Mouse (Mus musculus): ENCODE measurements around the gene Cct7. TPM values are rescaled to one million over a fixed set of nuclear protein-coding genes. Genes with fewer than 3 reads are reported as not detected.

Gene Cct7
- 43.7 and 53.9 TPM in 2 replicates for polyA plus RNA-seq (2012; rRNA removed; ENCODE audit: low replicate concordance)

GRCm38 (mm10) chr6:85450697-85451663 lies at the start of gene Cct7:
Cct7 (plus strand) TSS chr6:85451514.

GRCm38 (mm10) chr6:85423836-85424379 lies 27.4 kb upstream of the Cct7 start, which contains the start of gene Noto:
Noto (plus strand) TSS chr6:85423886.

GRCm38 (mm10) chr6:85431842-85432431 lies 19.4 kb upstream of the Cct7 start, which contains the start of gene Smyd5:
Smyd5 (plus strand) TSS chr6:85431989.

GRCm38 (mm10) chr6:85451664-85452410 lies 523 bp downstream of the Cct7 start, which contains the start of gene Pradc1:
Pradc1 (minus strand) TSS chr6:85451970.

DNA sequence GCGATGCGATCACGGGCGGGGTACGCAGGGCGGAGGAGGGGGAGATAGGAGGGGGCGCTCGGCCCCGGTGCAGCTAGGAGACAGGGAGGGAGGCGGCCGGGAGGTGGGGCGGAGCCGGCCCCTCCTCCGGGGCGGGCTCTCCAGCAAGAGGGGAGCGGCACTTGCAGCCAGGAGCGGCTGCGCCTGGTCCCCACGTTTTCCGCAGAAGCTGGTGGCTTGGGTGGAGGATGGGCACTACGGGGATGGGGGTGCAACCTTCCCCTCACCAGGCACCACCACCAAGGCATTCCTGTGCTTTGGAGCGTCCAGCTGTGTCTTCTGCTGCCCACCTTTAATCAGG lies 51.6 kb downstream of the Cct7 start, which contains the start of gene Fbxo41:
Gene Fbxo41 (minus strand): TSS at position 84 of the 340 bp plus-strand sequence.

DNA sequence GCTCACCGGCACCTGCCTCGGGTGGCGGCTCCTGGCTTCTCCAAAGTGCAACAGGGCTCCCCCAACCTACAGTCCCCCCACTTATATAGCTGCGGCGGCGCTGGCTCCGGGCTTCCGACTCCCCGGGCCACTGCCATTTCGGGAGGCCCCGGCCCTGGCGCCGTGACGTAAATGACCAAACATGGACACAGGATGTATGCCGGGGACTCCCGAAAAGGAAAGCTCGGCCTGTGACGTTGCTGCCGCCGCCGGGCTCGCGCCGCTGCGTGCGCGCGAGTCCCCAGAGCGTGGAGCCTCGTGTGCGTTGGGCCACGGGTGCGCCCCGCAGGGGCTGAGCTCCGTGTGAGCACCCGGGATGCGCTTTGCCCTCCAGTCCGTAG lies 62.2 kb downstream of the Cct7 start, which contains the start of gene Egr4:
Gene Egr4 (minus strand): TSS at position 59 of the 380 bp plus-strand sequence.

Other genes with a start within 250 kb of the Cct7 start
- gene Sfxn5, start 118.1 kb upstream of the Cct7 start, polyA plus RNA-seq (2012; rRNA removed; ENCODE audit: low replicate concordance) = 0.72 and 2.3 TPM in 2 replicates
- gene Rab11fip5, start 76.9 kb upstream of the Cct7 start, polyA plus RNA-seq (2012; rRNA removed; ENCODE audit: low replicate concordance) = 2.8 and 3.5 TPM in 2 replicates
- gene Noto, start 27.6 kb upstream of the Cct7 start, polyA plus RNA-seq (2012; rRNA removed; ENCODE audit: low replicate concordance) = not detected in 2 replicates
- gene Smyd5, start 19.5 kb upstream of the Cct7 start, polyA plus RNA-seq (2012; rRNA removed; ENCODE audit: low replicate concordance) = 6.0 and 10.7 TPM in 2 replicates
- gene Pradc1, start 456 bp downstream of the Cct7 start, polyA plus RNA-seq (2012; rRNA removed; ENCODE audit: low replicate concordance) = 20.2 and 24.2 TPM in 2 replicates
- gene Fbxo41, start 51.5 kb downstream of the Cct7 start, polyA plus RNA-seq (2012; rRNA removed; ENCODE audit: low replicate concordance) = 0.13 and 0.15 TPM in 2 replicates
- 0.16 TPM in 1 of 2 replicates, not detected in the other for gene Egr4, start 62.1 kb downstream of the Cct7 start, polyA plus RNA-seq (2012; rRNA removed; ENCODE audit: low replicate concordance)
- 0.09 and 0.14 TPM in 2 replicates for gene Alms1, start 136.0 kb downstream of the Cct7 start, polyA plus RNA-seq (2012; rRNA removed; ENCODE audit: low replicate concordance)

Measured in duodenum, adult 2 months (tissue).